Comparison of ENCODE assay signal across 5 mouse cellular contexts in genomic region chr19:44475268-44475667, GRCm38 (mm10). TPM values are rescaled to one million over a fixed set of nuclear protein-coding genes. Genes with fewer than 3 reads are reported as not detected.
"Had no signal": no experiment of that assay in that cellular context is flagged by ENCODE, and none has a peak within 500 bp of the region (broad histone marks: within the 10 kb centered on the region; RNA-seq: fewer than 3 reads in every experiment).

No protein-coding gene starts in this region.

- DNase-seq: kidney, postnatal 25 days; right cerebral cortex, postnatal 14 days; thymus, postnatal 36 days had no signal

RNA-seq across cellular contexts. Expression of gene Wnt8b, which starts 18.0 kb away (rescaled TPM):
- total RNA-seq: left cerebral cortex, postnatal 25 days; megakaryocyte-erythroid progenitor cell, adult 5-6 weeks had no signal
